Mouse (Mus musculus): Measurements from ENCODE around the gene Kctd14. TPM values are rescaled to one million over a fixed set of nuclear protein-coding genes. Genes with fewer than 3 reads are reported as not detected.
"Not testable (repeated sequence)": the region's sequence is repeated elsewhere in the genome, so short reads cannot be mapped to it uniquely, and the experiment has no call there.

The Kctd14 gene
- polyA plus RNA-seq, 1 experiment, result 1.5 TPM

DNA sequence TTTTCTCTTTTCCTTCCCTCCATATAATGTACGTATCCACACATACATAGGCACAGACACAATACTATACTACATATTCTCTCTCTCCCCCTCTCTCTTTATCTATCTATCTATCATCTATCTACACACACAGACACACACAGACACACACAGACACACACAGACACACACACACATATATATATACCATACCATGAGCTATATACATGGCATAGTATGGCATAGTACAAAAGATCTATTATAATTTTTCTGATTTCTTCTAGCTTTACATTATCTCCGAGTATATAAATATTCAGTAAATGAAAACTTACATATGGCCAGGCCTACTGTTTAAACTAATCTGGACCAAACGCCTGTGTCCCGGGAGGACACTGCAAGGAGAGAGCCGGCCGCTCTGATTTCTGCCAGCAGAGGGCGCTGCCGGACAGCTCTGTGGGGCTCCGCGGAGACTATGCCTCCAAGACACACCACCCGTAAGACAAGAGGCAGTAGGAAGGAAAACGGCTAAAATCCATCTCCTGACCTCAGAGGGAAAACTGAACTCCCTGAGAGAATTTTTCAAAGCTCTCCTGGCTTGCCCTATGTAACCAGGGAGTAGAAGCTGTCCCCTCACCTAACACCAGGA is 26.4 kb upstream of the Kctd14 start:
- Histone ChIP-seq H3K27ac (ENCODE audit: insufficient read depth, low read depth, low read length) (no peak overlapping the region), H3K36me3 (ENCODE audit: control insufficient read depth, insufficient read depth, low read length) (no peaks in the 10 kb centered on the region), H3K27me3 (replicated peaks; ENCODE audit: control insufficient read depth, insufficient read depth, low read length) (no peaks in the 10 kb centered on the region), H3K4me1 (ENCODE audit: control insufficient read depth, insufficient read depth, low read length) (no peaks in the 10 kb centered on the region), H3K4me3 (ENCODE audit: insufficient read depth, low read depth, low read length) (no peak overlapping the region)
- DNase-seq, result peak; percentile 92
- TF ChIP-seq POLR2A (IDR thresholded peaks at IDR 0.05; ENCODE audit: low read depth, low read length) (no peak), CTCF (conservative IDR thresholded peaks at IDR 0.05; ENCODE audit: insufficient read depth, insufficient read length, low read depth, low read length) (peak; percentile 89)
- WGBS, result 8% methylated on average over 12 of the region's 12 CpGs

DNA sequence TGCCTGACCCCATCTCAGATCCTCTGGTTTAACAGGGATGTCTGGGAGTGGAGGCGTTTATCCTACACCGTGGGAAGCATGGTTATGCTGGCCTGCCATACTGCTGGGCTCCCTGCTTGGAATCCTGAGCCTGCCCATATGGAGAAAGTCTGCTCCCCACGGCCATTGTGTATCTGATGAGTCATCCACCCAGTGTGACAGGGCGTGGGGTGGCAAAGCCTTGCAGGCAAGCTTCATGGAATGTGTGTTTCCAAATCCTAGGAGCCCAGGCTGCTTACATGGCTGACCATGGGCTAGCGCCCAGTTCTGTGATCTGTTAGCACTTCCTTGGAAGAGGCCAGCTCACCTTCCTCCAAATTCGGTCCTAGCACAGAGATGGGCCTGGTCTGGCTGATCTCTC is 24.6 kb upstream of the Kctd14 start:
- no peak for DNase-seq
- 74% methylated on average over 6 of the region's 6 CpGs for WGBS
- TF ChIP-seq CTCF (conservative IDR thresholded peaks at IDR 0.05; ENCODE audit: insufficient read depth, insufficient read length, low read depth, low read length), result no peak
- no peak for TF ChIP-seq POLR2A (IDR thresholded peaks at IDR 0.05; ENCODE audit: low read depth, low read length)

DNA sequence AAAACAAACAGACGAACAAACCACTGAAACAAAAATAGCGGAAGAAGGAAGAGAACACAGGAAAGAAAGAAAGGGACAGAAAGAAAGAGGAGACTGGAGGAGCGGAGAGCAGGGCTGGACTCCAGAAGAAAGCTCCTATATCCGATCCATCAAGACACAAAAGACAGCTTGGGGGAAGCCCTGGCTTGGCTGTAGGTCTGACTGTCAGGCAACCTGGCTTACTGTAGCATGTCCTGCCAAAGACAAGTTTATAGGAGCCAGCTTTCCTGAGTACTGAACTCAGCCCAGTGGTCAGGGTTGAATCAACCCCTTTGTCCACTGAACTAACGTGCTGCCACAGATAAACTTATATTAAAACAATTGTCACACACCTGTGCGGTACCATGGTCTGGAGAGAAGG is 23.8 kb upstream of the Kctd14 start:
- no peak overlapping the region for H3K27ac ChIP-seq (ENCODE audit: insufficient read depth, low read depth, low read length)
- 83% methylated on average over 6 of the region's 6 CpGs for WGBS
- TF ChIP-seq POLR2A (IDR thresholded peaks at IDR 0.05; ENCODE audit: low read depth, low read length), result no peak
- TF ChIP-seq CTCF (conservative IDR thresholded peaks at IDR 0.05; ENCODE audit: insufficient read depth, insufficient read length, low read depth, low read length), result no peak
- DNase-seq, result no peak
- H3K4me1 ChIP-seq (ENCODE audit: control insufficient read depth, insufficient read depth, low read length), result peaks cover 4% of the 10 kb centered on the region; the same call in 1 of the 2 replicates
- no peaks in the 10 kb centered on the region for H3K27me3 ChIP-seq (replicated peaks; ENCODE audit: control insufficient read depth, insufficient read depth, low read length)
- no peak overlapping the region for H3K4me3 ChIP-seq (ENCODE audit: insufficient read depth, low read depth, low read length)
- no peaks in the 10 kb centered on the region for H3K36me3 ChIP-seq (ENCODE audit: control insufficient read depth, insufficient read depth, low read length)

More for the DNA sequence above, 24.6 kb upstream of the Kctd14 start:
- H3K27me3 ChIP-seq (replicated peaks; ENCODE audit: control insufficient read depth, insufficient read depth, low read length), result no peaks in the 10 kb centered on the region
- no peak overlapping the region for H3K4me3 ChIP-seq (ENCODE audit: insufficient read depth, low read depth, low read length)
- no peaks in the 10 kb centered on the region for H3K36me3 ChIP-seq (ENCODE audit: control insufficient read depth, insufficient read depth, low read length)
- H3K27ac ChIP-seq (ENCODE audit: insufficient read depth, low read depth, low read length), result no peak overlapping the region
- peaks cover 4% of the 10 kb centered on the region; the same call in 1 of the 2 replicates for H3K4me1 ChIP-seq (ENCODE audit: control insufficient read depth, insufficient read depth, low read length)

GRCm38 (mm10) chr7:97427778-97428420 is 23.2 kb upstream of the Kctd14 start:
- H3K27me3 ChIP-seq (replicated peaks; ENCODE audit: control insufficient read depth, insufficient read depth, low read length), result no peaks in the 10 kb centered on the region
- TF ChIP-seq CTCF (conservative IDR thresholded peaks at IDR 0.05; ENCODE audit: insufficient read depth, insufficient read length, low read depth, low read length), result peak; percentile 33; the same call in 1 of the 2 replicates
- no peak for TF ChIP-seq POLR2A (IDR thresholded peaks at IDR 0.05; ENCODE audit: low read depth, low read length)
- peak; percentile 55 for DNase-seq
- peaks cover 4% of the 10 kb centered on the region; the same call in 1 of the 2 replicates for H3K4me1 ChIP-seq (ENCODE audit: control insufficient read depth, insufficient read depth, low read length)
- H3K36me3 ChIP-seq (ENCODE audit: control insufficient read depth, insufficient read depth, low read length), result no peaks in the 10 kb centered on the region
- H3K4me3 ChIP-seq (ENCODE audit: insufficient read depth, low read depth, low read length), result no peak overlapping the region
- 58% methylated on average over 5 of the region's 5 CpGs for WGBS
- H3K27ac ChIP-seq (ENCODE audit: insufficient read depth, low read depth, low read length), result no peak overlapping the region

GRCm38 (mm10) chr7:97429705-97430104 is 21.4 kb upstream of the Kctd14 start:
- H3K36me3 ChIP-seq (ENCODE audit: control insufficient read depth, insufficient read depth, low read length), result no peaks in the 10 kb centered on the region
- H3K4me3 ChIP-seq (ENCODE audit: insufficient read depth, low read depth, low read length), result no peak overlapping the region
- no peak for TF ChIP-seq POLR2A (IDR thresholded peaks at IDR 0.05; ENCODE audit: low read depth, low read length)
- TF ChIP-seq CTCF (conservative IDR thresholded peaks at IDR 0.05; ENCODE audit: insufficient read depth, insufficient read length, low read depth, low read length), result no peak
- no peak overlapping the region for H3K27ac ChIP-seq (ENCODE audit: insufficient read depth, low read depth, low read length)
- no peaks in the 10 kb centered on the region for H3K27me3 ChIP-seq (replicated peaks; ENCODE audit: control insufficient read depth, insufficient read depth, low read length)
- peak; percentile 67 for DNase-seq
- WGBS, result 5% methylated on average over 5 of the region's 5 CpGs
- peaks cover 4% of the 10 kb centered on the region; the same call in 1 of the 2 replicates for H3K4me1 ChIP-seq (ENCODE audit: control insufficient read depth, insufficient read depth, low read length)

DNA sequence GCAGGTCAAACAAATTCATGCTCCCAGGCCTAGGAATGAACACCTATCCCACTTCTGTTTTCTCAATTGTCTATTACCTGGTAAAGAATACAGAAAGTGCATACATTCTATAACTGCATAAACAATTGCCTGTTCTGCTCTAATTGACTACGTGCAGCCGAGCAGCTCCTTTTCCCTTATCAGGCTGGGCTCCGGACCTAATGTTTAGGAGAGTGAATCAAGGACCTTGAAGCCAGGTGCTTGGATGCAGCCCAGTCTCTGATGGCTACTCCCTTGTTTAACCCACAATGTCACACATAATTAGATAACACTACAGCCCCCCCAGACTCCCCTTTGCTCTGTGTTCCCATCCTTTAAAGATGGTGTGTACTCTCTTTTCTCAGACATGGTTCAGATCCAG is 17.6 kb upstream of the Kctd14 start:
- DNase-seq; H3K4me1 ChIP-seq (ENCODE audit: control insufficient read depth, insufficient read depth, low read length); H3K27ac ChIP-seq (ENCODE audit: insufficient read depth, low read depth, low read length): not testable (repeated sequence)

GRCm38 (mm10) chr7:97434517-97434916 is 16.6 kb upstream of the Kctd14 start:
- no peak for TF ChIP-seq CTCF (conservative IDR thresholded peaks at IDR 0.05; ENCODE audit: insufficient read depth, insufficient read length, low read depth, low read length)
- no peak for TF ChIP-seq POLR2A (IDR thresholded peaks at IDR 0.05; ENCODE audit: low read depth, low read length)
- Histone ChIP-seq H3K27ac (ENCODE audit: insufficient read depth, low read depth, low read length) (no peak overlapping the region), H3K4me1 (ENCODE audit: control insufficient read depth, insufficient read depth, low read length) (peaks cover 4% of the 10 kb centered on the region; the same call in 1 of the 2 replicates), H3K4me3 (ENCODE audit: insufficient read depth, low read depth, low read length) (no peak overlapping the region), H3K36me3 (ENCODE audit: control insufficient read depth, insufficient read depth, low read length) (no peaks in the 10 kb centered on the region), H3K27me3 (replicated peaks; ENCODE audit: control insufficient read depth, insufficient read depth, low read length) (no peaks in the 10 kb centered on the region; the same call in 1 of the 2 replicates)
- 80% methylated on average over 10 of the region's 10 CpGs for WGBS
- no peak for DNase-seq

More for the DNA sequence above, 17.6 kb upstream of the Kctd14 start:
- 72% methylated on average over 3 of the region's 3 CpGs for WGBS
- H3K27me3 ChIP-seq (replicated peaks; ENCODE audit: control insufficient read depth, insufficient read depth, low read length); H3K36me3 ChIP-seq (ENCODE audit: control insufficient read depth, insufficient read depth, low read length); H3K4me3 ChIP-seq (ENCODE audit: insufficient read depth, low read depth, low read length): not testable (repeated sequence)

All from kidney, adult 2 months (tissue).